Comparison of ENCODE assay signal across 10 mouse cellular contexts in the genomic region with DNA sequence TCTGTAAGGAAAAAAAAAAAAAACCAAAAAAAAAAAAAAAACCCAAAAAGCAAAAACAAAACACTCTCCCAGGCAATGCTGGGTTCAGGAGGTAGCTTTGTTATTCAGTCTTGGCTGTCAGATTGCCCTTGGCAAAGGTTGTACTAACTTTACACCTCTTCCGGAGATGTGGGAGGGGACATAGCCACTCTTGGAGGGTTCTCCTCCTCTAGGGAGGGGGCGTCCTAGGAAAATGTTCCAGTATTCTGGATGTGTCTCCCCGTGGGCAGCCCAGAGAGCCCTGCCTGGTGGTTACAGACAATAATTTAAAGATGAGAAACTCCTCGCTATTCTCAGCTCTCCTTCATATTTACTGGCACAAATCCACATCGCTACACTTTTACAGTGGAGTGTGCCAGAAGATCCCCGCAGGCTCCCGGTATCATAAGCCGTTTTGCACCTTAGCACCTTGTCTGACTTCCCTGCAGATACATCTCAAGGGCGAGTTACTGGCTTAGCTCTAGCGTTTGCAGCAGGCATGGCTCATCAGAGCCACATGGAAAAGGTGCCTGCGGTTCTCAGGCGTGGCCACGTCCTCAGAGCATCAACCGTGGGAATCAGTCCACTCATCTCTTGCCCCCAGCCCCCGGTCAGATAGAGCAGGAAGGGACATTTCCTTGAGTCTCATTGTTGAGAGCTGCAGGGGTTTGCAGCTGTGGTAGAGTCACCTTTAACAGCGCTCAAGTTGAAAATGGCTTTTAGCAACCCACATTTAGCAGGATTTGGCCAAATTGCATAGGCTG. TPM values are rescaled to one million over a fixed set of nuclear protein-coding genes. Genes with fewer than 3 reads are reported as not detected.
DNase-seq lines count a peak whose midpoint lies in the region; ATAC-seq lines count a peak whose summit lies in the region.
"Had no signal": no experiment of that assay in that cellular context is flagged by ENCODE, and none has a peak within 500 bp of the region (broad histone marks: within the 10 kb centered on the region; RNA-seq: fewer than 3 reads in every experiment).

No protein-coding gene starts in this region.

- DNase-seq in frontal cortex, postnatal 14 days (ENCODE audit: low spot score in 2 of 2), result no peak
- no peak for DNase-seq in neural tube, embryonic 11.5 days (ENCODE audit: low spot score)
- DNase-seq in neural tube, embryonic 10.5 days (ENCODE audit: extremely low spot score, low spot score), result no peak
- DNase-seq in right cerebral cortex, postnatal 36 days (ENCODE audit: low spot score in 2 of 2), result peak; percentile 48 to 61
- no peak for DNase-seq in spleen, postnatal 36 days (ENCODE audit: low spot score in 2 of 2)
- no peak for DNase-seq in urinary bladder, adult 2 months (ENCODE audit: low spot score)
- DNase-seq: B cell, adult 2 months; cerebellum, adult 8-10 months had no signal

- H3K4me3 ChIP-seq in neural tube, embryonic 11.5 days (ENCODE audit: low read depth, low read length), result no peak overlapping the region
- no peak overlapping the region for H3K4me3 ChIP-seq in kidney, embryonic 16.5 days (ENCODE audit: low read length)

- H3K9ac ChIP-seq in neural tube, embryonic 11.5 days (ENCODE audit: low read length), result no peak overlapping the region
- no peak overlapping the region for H3K9ac ChIP-seq in kidney, embryonic 16.5 days (replicated peaks; ENCODE audit: low read length)

- H3K4me2 ChIP-seq in neural tube, embryonic 11.5 days (ENCODE audit: low read depth), result no peak overlapping the region
- no peak overlapping the region for H3K4me2 ChIP-seq in kidney, embryonic 16.5 days (replicated peaks; ENCODE audit: low read depth, low read length)

- peaks cover 14% of the 10 kb centered on the region for H3K4me1 ChIP-seq in neural tube, embryonic 11.5 days (ENCODE audit: control insufficient read depth, insufficient read depth, low read length)
- H3K4me1 ChIP-seq in kidney, embryonic 16.5 days (ENCODE audit: insufficient read depth, low read length), result no peaks in the 10 kb centered on the region; the same call in 1 of the 2 replicates

- 0 out of 2 replicates have a peak overlapping the region, but pooled peaks have one; percentile 34 for H3K27ac ChIP-seq in neural tube, embryonic 11.5 days (ENCODE audit: low read depth, low read length)
- peak overlapping the region; percentile 68 for H3K27ac ChIP-seq in kidney, embryonic 16.5 days (ENCODE audit: low read length)

- no peaks in the 10 kb centered on the region for H3K9me3 ChIP-seq in neural tube, embryonic 11.5 days (ENCODE audit: control insufficient read depth, low read length)
- no peaks in the 10 kb centered on the region for H3K9me3 ChIP-seq in kidney, embryonic 16.5 days (ENCODE audit: low read length)

- no peaks in the 10 kb centered on the region for H3K27me3 ChIP-seq in neural tube, embryonic 11.5 days (ENCODE audit: control insufficient read depth, insufficient read depth, low read length)
- no peaks in the 10 kb centered on the region for H3K27me3 ChIP-seq in kidney, embryonic 16.5 days (ENCODE audit: insufficient read depth, low read length)

- 49% methylated on average over 16 of the region's 16 CpGs for WGBS in neural tube, embryonic 11.5 days
- 34% methylated on average over 16 of the region's 16 CpGs for WGBS in kidney, embryonic 16.5 days

- H3K36me3 ChIP-seq in neural tube, embryonic 11.5 days (ENCODE audit: control insufficient read depth, insufficient read depth, low read length), result no peaks in the 10 kb centered on the region; the same call in 1 of the 2 replicates
- H3K36me3 ChIP-seq in kidney, embryonic 16.5 days (ENCODE audit: insufficient read depth, low read length), result no peaks in the 10 kb centered on the region

- ATAC-seq in frontal cortex, adult (ENCODE audit: low TSS enrichment), result peak; percentile 62
- no peak for ATAC-seq in neural tube, embryonic 11.5 days (ENCODE audit: insufficient read depth, low FRiP score, low TSS enrichment)
- ATAC-seq in kidney, embryonic 16.5 days (ENCODE audit: low FRiP score, low TSS enrichment), result no peak

RNA-seq across cellular contexts. Expression of gene Wscd1, which starts 24.5 kb away (rescaled TPM):
- 47.3 and 50.5 TPM in 2 replicates for polyA plus RNA-seq in neural tube, embryonic 11.5 days (2014; fragmentation: Nextera tagmentation; extraction: Ambion mirVana)
- polyA plus RNA-seq in kidney, embryonic 16.5 days (2015; fragmentation: Nextera tagmentation; extraction: Ambion mirVana), result 18.1 and 19.5 TPM in 2 replicates
- polyA plus RNA-seq in urinary bladder, adult 2 months (2012; rRNA removed), result 2.5 and 2.8 TPM in 2 replicates

Comparison
In these comparisons a context has a peak if more than half of its experiments do, and no peak if none do; other contexts are left out.
1. DNase-seq: peak in right cerebral cortex, postnatal 36 days (2 of 2); none in frontal cortex, postnatal 14 days (0 of 2), neural tube, embryonic 11.5 days (single experiment), neural tube, embryonic 10.5 days (single experiment), spleen, postnatal 36 days (0 of 2) and urinary bladder, adult 2 months (single experiment).